ENCODE assay signal across 8 mouse cellular contexts in genomic region chr17:86937497-86938155, GRCm38 (mm10). TPM values are rescaled to one million over a fixed set of nuclear protein-coding genes. Genes with fewer than 3 reads are reported as not detected.
A peak's percentile ranks its signal among the peaks of the same experiment; 100 is the strongest.
DNase-seq lines count a peak whose midpoint lies in the region; ATAC-seq and TF ChIP-seq lines count a peak whose summit lies in the region.

No protein-coding gene starts in this region.

- TF ChIP-seq CTCF in testis, adult 2 months (IDR thresholded peaks at IDR 0.05; ENCODE audit: control insufficient read depth, insufficient read depth, insufficient replicate concordance, low read depth, low read length): no peak

- no peak for TF ChIP-seq POLR2A in testis, adult 2 months (IDR thresholded peaks at IDR 0.05; ENCODE audit: control insufficient read depth, low read depth, low read length)

- no peaks in the 10 kb centered on the region for H3K36me3 ChIP-seq in forebrain, embryonic 14.5 days (ENCODE audit: control insufficient read depth, insufficient read depth, low read length)
- H3K36me3 ChIP-seq in liver, embryonic 13.5 days: no peaks in the 10 kb centered on the region
- H3K36me3 ChIP-seq in testis, adult 2 months (ENCODE audit: control insufficient read depth, insufficient read depth, low read length): no peaks in the 10 kb centered on the region

- peak overlapping the region; percentile 28; the same call in 1 of the 2 replicates for H3K27ac ChIP-seq in forebrain, embryonic 14.5 days (ENCODE audit: low read depth, low read length)
- no peak overlapping the region for H3K27ac ChIP-seq in liver, embryonic 13.5 days
- no peak overlapping the region for H3K27ac ChIP-seq in testis, adult 2 months (ENCODE audit: control insufficient read depth, insufficient read depth, low read depth, low read length)

- no peaks in the 10 kb centered on the region for H3K9me3 ChIP-seq in forebrain, embryonic 14.5 days (replicated peaks; ENCODE audit: control insufficient read depth, low read length)
- H3K9me3 ChIP-seq in liver, embryonic 13.5 days (replicated peaks): no peaks in the 10 kb centered on the region

- intact Hi-C loops in heart, postnatal 10 days (cut with DNase I): loop anchor here (1.0 kb wide), 1 partner anchor 25 kb away; no protein-coding TSS in a partner anchor

- no peaks in the 10 kb centered on the region; the same call in 1 of the 2 replicates for H3K27me3 ChIP-seq in forebrain, embryonic 14.5 days (replicated peaks; ENCODE audit: control insufficient read depth, insufficient read depth, low read length)
- peaks cover 32% of the 10 kb centered on the region for H3K27me3 ChIP-seq in liver, embryonic 13.5 days
- H3K27me3 ChIP-seq in testis, adult 2 months (ENCODE audit: control insufficient read depth, insufficient read depth, low read length): no peaks in the 10 kb centered on the region

- H3K4me3 ChIP-seq in forebrain, embryonic 14.5 days (ENCODE audit: low read depth, low read length): peak overlapping the region; percentile 28
- H3K4me3 ChIP-seq in liver, embryonic 13.5 days (replicated peaks): no peak overlapping the region; the same call in 1 of the 2 replicates
- peak overlapping the region; percentile 7; the same call in 1 of the 2 replicates for H3K4me3 ChIP-seq in testis, adult 2 months (ENCODE audit: control insufficient read depth, low read depth, low read length)

- DNase-seq in CD4-positive helper T cell, adult 2 months (ENCODE audit: low read depth, low spot score): peak; percentile 47
- peak; percentile 71 for DNase-seq in brain, embryonic 18.5 days (ENCODE audit: low read depth, low spot score)
- DNase-seq in forebrain, embryonic 14.5 days (ENCODE audit: low spot score): peak; percentile 88
- peak; percentile 89 to 92 for DNase-seq in heart, postnatal 10 days
- peak; percentile 86 to 87 for DNase-seq in kidney, postnatal 36 days
- no peak for DNase-seq in liver, embryonic 13.5 days
- peak; percentile 76 for DNase-seq in neural tube, embryonic 10.5 days (ENCODE audit: extremely low spot score, low spot score)

- WGBS in forebrain, embryonic 14.5 days: under 1% methylated on average over 20 of the region's 20 CpGs
- WGBS in liver, embryonic 13.5 days (ENCODE audit: insufficient replicate concordance): 6% methylated on average over 20 of the region's 20 CpGs

- H3K4me1 ChIP-seq in forebrain, embryonic 14.5 days (ENCODE audit: control insufficient read depth, insufficient read depth, low read length): peaks cover 13% of the 10 kb centered on the region; the same call in 1 of the 2 replicates
- H3K4me1 ChIP-seq in liver, embryonic 13.5 days (replicated peaks): 0 out of 2 replicates have a peak, but pooled peaks cover 3% of the 10 kb centered on the region
- H3K4me1 ChIP-seq in testis, adult 2 months (ENCODE audit: control insufficient read depth, insufficient read depth, low read length): peaks cover 3% of the 10 kb centered on the region

- peak overlapping the region; percentile 43 for H3K9ac ChIP-seq in forebrain, embryonic 14.5 days (ENCODE audit: low read length)
- H3K9ac ChIP-seq in liver, embryonic 13.5 days: no peak overlapping the region

- peak overlapping the region; percentile 60 for H3K4me2 ChIP-seq in forebrain, embryonic 14.5 days (ENCODE audit: low read length)
- H3K4me2 ChIP-seq in liver, embryonic 13.5 days: peak overlapping the region; percentile 36

- peak; percentile 88 for ATAC-seq in forebrain, embryonic 14.5 days
- no peak for ATAC-seq in liver, embryonic 13.5 days (ENCODE audit: low read depth)

RNA-seq across cellular contexts. Expression of gene Atp6v1e2, which starts 10.1 kb away (rescaled TPM):
- polyA plus RNA-seq in forebrain, embryonic 14.5 days (2014; fragmentation: Nextera tagmentation; extraction: Ambion mirVana): not detected in 2 replicates
- total RNA-seq in heart, postnatal 10 days (2021): not detected
- polyA plus RNA-seq in liver, embryonic 13.5 days (2015; fragmentation: Nextera tagmentation; extraction: Ambion mirVana): not detected in 2 replicates
- 175 and 178 TPM in 2 replicates for polyA plus RNA-seq in testis, adult 2 months (2012; rRNA removed)

RNA-seq across cellular contexts. Expression of gene Tmem247, which starts 20.5 kb away (rescaled TPM):
- polyA plus RNA-seq in forebrain, embryonic 14.5 days (2014; fragmentation: Nextera tagmentation; extraction: Ambion mirVana): not detected in 2 replicates
- not detected for total RNA-seq in heart, postnatal 10 days (2021)
- not detected in 2 replicates for polyA plus RNA-seq in liver, embryonic 13.5 days (2015; fragmentation: Nextera tagmentation; extraction: Ambion mirVana)
- 1,060 and 1,176 TPM in 2 replicates for polyA plus RNA-seq in testis, adult 2 months (2012; rRNA removed)

RNA-seq across cellular contexts. Expression of gene Rhoq, which starts 25.3 kb away (rescaled TPM):
- polyA plus RNA-seq in forebrain, embryonic 14.5 days (2014; fragmentation: Nextera tagmentation; extraction: Ambion mirVana): 5.2 and 6.2 TPM in 2 replicates
- 100 to 1,000 TPM; 168 to 176 TPM for total RNA-seq in heart, postnatal 10 days (2021)
- 1.4 and 1.6 TPM in 2 replicates for polyA plus RNA-seq in liver, embryonic 13.5 days (2015; fragmentation: Nextera tagmentation; extraction: Ambion mirVana)
- polyA plus RNA-seq in testis, adult 2 months (2012; rRNA removed): 1.1 and 2.4 TPM in 2 replicates

Comparison
In these comparisons a context has a peak if more than half of its experiments do, and no peak if none do; other contexts are left out.
1. RNA of gene Atp6v1e2, which starts 10.1 kb away (polyA plus RNA-seq): 175 to 178 TPM in testis, adult 2 months; not detected in forebrain, embryonic 14.5 days and not detected in liver, embryonic 13.5 days; every median in the first group is over 100 times any median in the second.
2. RNA of gene Tmem247, which starts 20.5 kb away (polyA plus RNA-seq): 1,060 to 1,176 TPM in testis, adult 2 months; not detected in forebrain, embryonic 14.5 days and not detected in liver, embryonic 13.5 days; every median in the first group is over 1,000 times any median in the second.